Mouse (Mus musculus) forelimb bud, embryonic 11.5 days (tissue): ENCODE measurements around the gene Zfp691.

Experiments
- DNase-seq: peaks from one replicate; pipeline ENCODE4 v3.0.0-alpha.2; 2012; ENCODE audit warnings: low read depth, low spot score

The Zfp691 gene

GRCm38 (mm10) chr4:119173851-119174453 lies at the start of gene Zfp691:
Zfp691 (minus strand) TSS chr4:119174195.
- DNase-seq, result peak; percentile 97

GRCm38 (mm10) chr4:119223696-119224095 lies 49.7 kb upstream of the Zfp691 start:
- DNase-seq, result no peak

- no peak for DNase-seq
These were observed 44.2 kb upstream of the Zfp691 start, which contains the start of gene Tmem269 for GRCm38 (mm10) chr4:119218169-119218568. Tmem269 (minus strand) TSS chr4:119218217.

GRCm38 (mm10) chr4:119216667-119217066 lies 42.7 kb upstream of the Zfp691 start:
- DNase-seq, result no peak

- peak; percentile 67 for DNase-seq
These were observed 30.7 kb upstream of the Zfp691 start for GRCm38 (mm10) chr4:119204672-119205071.

GRCm38 (mm10) chr4:119198105-119198504 lies 24.1 kb upstream of the Zfp691 start:
- no peak for DNase-seq

GRCm38 (mm10) chr4:119195582-119196320 lies 21.8 kb upstream of the Zfp691 start:
- DNase-seq, result no peak

GRCm38 (mm10) chr4:119194909-119195581 lies 21.1 kb upstream of the Zfp691 start, which contains the start of gene Svbp:
Svbp (plus strand) TSS chr4:119195306.
- peak; percentile 79 for DNase-seq

- DNase-seq, result no peak
These were observed 18.8 kb upstream of the Zfp691 start for GRCm38 (mm10) chr4:119192757-119193156.

GRCm38 (mm10) chr4:119191273-119191672 lies 17.3 kb upstream of the Zfp691 start:
- DNase-seq, result no peak

GRCm38 (mm10) chr4:119190618-119191017 lies 16.6 kb upstream of the Zfp691 start:
- no peak for DNase-seq

- no peak for DNase-seq
These were observed 15.9 kb upstream of the Zfp691 start, which contains the start of gene Ermap for GRCm38 (mm10) chr4:119189864-119190263. Ermap (minus strand) TSS chr4:119190011.

GRCm38 (mm10) chr4:119189392-119189791 lies 15.4 kb upstream of the Zfp691 start:
- no peak for DNase-seq

- DNase-seq, result no peak
These were observed 14.2 kb upstream of the Zfp691 start for GRCm38 (mm10) chr4:119188060-119188785.

- DNase-seq, result no peak
These were observed 11.8 kb upstream of the Zfp691 start for GRCm38 (mm10) chr4:119185771-119186170.

GRCm38 (mm10) chr4:119183525-119183924 lies 9.5 kb upstream of the Zfp691 start:
- no peak for DNase-seq

- no peak for DNase-seq
These were observed 7.5 kb upstream of the Zfp691 start for GRCm38 (mm10) chr4:119181456-119181855.

GRCm38 (mm10) chr4:119180133-119180707 lies 6.2 kb upstream of the Zfp691 start:
- DNase-seq, result no peak

GRCm38 (mm10) chr4:119178331-119178730 lies 4.3 kb upstream of the Zfp691 start:
- DNase-seq, result no peak

GRCm38 (mm10) chr4:119177702-119178101 lies 3.7 kb upstream of the Zfp691 start:
- DNase-seq, result no peak

GRCm38 (mm10) chr4:119172919-119173650 lies 910 bp downstream of the Zfp691 start:
- DNase-seq, result no peak
